Mouse (Mus musculus): Measurements from ENCODE around the gene Car11. TPM values are rescaled to one million over a fixed set of nuclear protein-coding genes. Genes with fewer than 3 reads are reported as not detected.

Car11 gene
- polyA plus RNA-seq, 1 experiment from 2014 or later: 8.8 TPM

DNA sequence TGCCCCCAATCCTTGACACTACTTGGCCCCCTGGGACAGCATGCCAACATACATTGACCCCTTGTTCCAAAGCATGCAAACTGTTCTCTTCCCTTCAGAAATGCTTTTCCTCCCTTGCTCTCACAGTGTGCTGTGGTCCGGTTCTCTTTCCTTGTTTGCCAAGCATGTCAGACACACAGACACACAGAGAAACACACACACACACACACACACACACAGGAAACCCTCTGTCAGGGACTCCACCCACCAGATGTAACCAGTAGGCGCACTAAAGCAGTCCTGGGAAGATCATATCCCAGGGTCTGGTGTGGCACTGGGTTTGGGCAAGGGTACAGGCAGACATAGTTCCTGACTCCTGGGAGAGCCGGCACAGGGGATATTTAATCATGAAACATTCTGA, 12.8 kb upstream of the Car11 start:
- DNase-seq (ENCODE audit: low spot score) (no peak), ATAC-seq (ENCODE audit: low FRiP score) (no peak)
- WGBS: 60% methylated on average over 3 of the region's 3 CpGs
- Histone ChIP-seq H3K4me1 (replicated peaks; ENCODE audit: control insufficient read depth, insufficient read depth, low read length) (peaks cover 3% of the 10 kb centered on the region), H3K4me3 (ENCODE audit: low read depth, low read length) (no peak overlapping the region), H3K27me3 (ENCODE audit: control insufficient read depth, insufficient read depth, low read length) (0 out of 2 replicates have a peak, but pooled peaks cover 3% of the 10 kb centered on the region), H3K9me3 (ENCODE audit: control insufficient read depth, low read length) (no peaks in the 10 kb centered on the region), H3K36me3 (ENCODE audit: control insufficient read depth, insufficient read depth, low read length) (no peaks in the 10 kb centered on the region), H3K9ac (ENCODE audit: low read depth, low read length) (no peak overlapping the region), H3K4me2 (replicated peaks; ENCODE audit: low read depth, low read length) (no peak overlapping the region), H3K27ac (ENCODE audit: low read depth, low read length) (no peak overlapping the region)

DNA sequence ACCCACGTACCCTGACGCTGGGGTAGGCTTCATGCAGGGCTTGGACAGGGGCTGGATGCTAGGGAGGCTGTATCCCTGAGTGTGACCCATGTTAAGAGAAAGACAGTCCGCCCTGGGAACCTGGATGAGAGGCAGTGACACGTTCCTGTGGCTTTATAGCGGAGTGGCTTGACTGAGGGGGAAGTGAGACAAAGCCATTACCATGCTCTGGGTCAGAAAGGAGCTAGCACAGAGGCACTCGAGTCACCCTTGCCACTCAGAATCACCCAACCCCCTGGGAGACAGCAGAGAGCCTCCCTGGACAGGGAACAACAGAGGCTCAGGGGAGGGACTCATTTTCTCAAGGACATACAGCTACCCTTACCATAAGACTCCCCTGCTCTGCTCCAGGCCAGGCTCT, 10.5 kb upstream of the Car11 start:
- no peak overlapping the region for H3K9ac ChIP-seq (ENCODE audit: low read depth, low read length)
- ATAC-seq (ENCODE audit: low FRiP score): no peak
- 0 out of 2 replicates have a peak, but pooled peaks cover 3% of the 10 kb centered on the region for H3K27me3 ChIP-seq (ENCODE audit: control insufficient read depth, insufficient read depth, low read length)
- no peak for DNase-seq (ENCODE audit: low spot score)
- H3K4me3 ChIP-seq (ENCODE audit: low read depth, low read length): no peak overlapping the region
- H3K4me1 ChIP-seq (replicated peaks; ENCODE audit: control insufficient read depth, insufficient read depth, low read length): peaks cover 3% of the 10 kb centered on the region
- 62% methylated on average over 6 of the region's 6 CpGs for WGBS
- H3K4me2 ChIP-seq (replicated peaks; ENCODE audit: low read depth, low read length): no peak overlapping the region
- no peak overlapping the region for H3K27ac ChIP-seq (ENCODE audit: low read depth, low read length)
- no peaks in the 10 kb centered on the region for H3K9me3 ChIP-seq (ENCODE audit: control insufficient read depth, low read length)
- H3K36me3 ChIP-seq (ENCODE audit: control insufficient read depth, insufficient read depth, low read length): no peaks in the 10 kb centered on the region

DNA sequence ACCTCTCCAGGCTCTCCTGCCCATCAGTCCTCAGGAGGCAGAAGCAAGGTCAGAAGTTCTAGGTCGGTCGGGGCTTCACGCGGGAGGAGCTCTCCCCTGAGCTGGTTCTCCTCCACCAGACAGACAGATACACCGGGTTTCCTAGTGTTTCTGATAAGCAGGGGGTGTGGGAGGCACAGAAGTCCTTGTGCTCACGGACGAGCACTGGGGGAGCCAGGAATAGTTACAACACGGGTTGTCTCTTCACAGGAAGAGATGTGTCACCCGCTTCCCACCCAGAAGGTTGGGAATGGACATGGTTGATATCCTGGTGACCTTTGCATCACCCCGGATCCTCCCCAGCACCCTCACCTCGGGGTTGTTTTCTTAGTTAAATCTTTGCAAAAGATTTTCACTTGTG, 9.8 kb upstream of the Car11 start:
- Histone ChIP-seq H3K4me1 (replicated peaks; ENCODE audit: control insufficient read depth, insufficient read depth, low read length) (peaks cover 3% of the 10 kb centered on the region), H3K4me2 (replicated peaks; ENCODE audit: low read depth, low read length) (no peak overlapping the region), H3K27me3 (ENCODE audit: control insufficient read depth, insufficient read depth, low read length) (0 out of 2 replicates have a peak, but pooled peaks cover 3% of the 10 kb centered on the region), H3K4me3 (ENCODE audit: low read depth, low read length) (no peak overlapping the region), H3K36me3 (ENCODE audit: control insufficient read depth, insufficient read depth, low read length) (no peaks in the 10 kb centered on the region), H3K9me3 (ENCODE audit: control insufficient read depth, low read length) (no peaks in the 10 kb centered on the region), H3K9ac (ENCODE audit: low read depth, low read length) (no peak overlapping the region), H3K27ac (ENCODE audit: low read depth, low read length) (no peak overlapping the region)
- DNase-seq (ENCODE audit: low spot score) (no peak), ATAC-seq (ENCODE audit: low FRiP score) (no peak)
- WGBS: 77% methylated on average over 11 of the region's 11 CpGs

DNA sequence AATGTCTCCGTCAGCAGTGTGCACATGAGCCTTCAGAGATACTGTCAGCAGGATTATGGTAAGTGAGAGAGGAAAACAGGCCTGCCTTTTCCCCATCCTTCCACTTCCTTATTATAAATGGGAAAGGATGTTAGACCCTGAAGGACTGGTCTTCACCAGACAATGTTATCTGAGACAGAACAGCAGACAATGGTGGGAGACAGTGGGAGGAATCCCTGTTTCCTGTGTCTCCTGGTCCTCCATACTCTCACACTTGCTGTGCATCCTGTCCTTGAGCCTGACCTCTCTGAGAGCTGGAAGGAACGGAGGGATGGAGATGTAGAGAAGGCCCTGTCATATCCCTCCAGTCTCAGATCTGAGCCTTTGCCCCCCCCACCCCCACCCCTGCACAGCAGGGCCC, 7.3 kb upstream of the Car11 start:
- Histone ChIP-seq H3K27ac (ENCODE audit: low read depth, low read length) (no peak overlapping the region), H3K4me3 (ENCODE audit: low read depth, low read length) (no peak overlapping the region), H3K36me3 (ENCODE audit: control insufficient read depth, insufficient read depth, low read length) (no peaks in the 10 kb centered on the region), H3K27me3 (ENCODE audit: control insufficient read depth, insufficient read depth, low read length) (0 out of 2 replicates have a peak, but pooled peaks cover 3% of the 10 kb centered on the region), H3K9ac (ENCODE audit: low read depth, low read length) (no peak overlapping the region), H3K4me1 (replicated peaks; ENCODE audit: control insufficient read depth, insufficient read depth, low read length) (no peaks in the 10 kb centered on the region), H3K4me2 (replicated peaks; ENCODE audit: low read depth, low read length) (no peak overlapping the region), H3K9me3 (ENCODE audit: control insufficient read depth, low read length) (no peaks in the 10 kb centered on the region)
- 76% methylated on average over 2 of the region's 2 CpGs for WGBS
- DNase-seq (ENCODE audit: low spot score) (no peak), ATAC-seq (ENCODE audit: low FRiP score) (no peak)

DNA sequence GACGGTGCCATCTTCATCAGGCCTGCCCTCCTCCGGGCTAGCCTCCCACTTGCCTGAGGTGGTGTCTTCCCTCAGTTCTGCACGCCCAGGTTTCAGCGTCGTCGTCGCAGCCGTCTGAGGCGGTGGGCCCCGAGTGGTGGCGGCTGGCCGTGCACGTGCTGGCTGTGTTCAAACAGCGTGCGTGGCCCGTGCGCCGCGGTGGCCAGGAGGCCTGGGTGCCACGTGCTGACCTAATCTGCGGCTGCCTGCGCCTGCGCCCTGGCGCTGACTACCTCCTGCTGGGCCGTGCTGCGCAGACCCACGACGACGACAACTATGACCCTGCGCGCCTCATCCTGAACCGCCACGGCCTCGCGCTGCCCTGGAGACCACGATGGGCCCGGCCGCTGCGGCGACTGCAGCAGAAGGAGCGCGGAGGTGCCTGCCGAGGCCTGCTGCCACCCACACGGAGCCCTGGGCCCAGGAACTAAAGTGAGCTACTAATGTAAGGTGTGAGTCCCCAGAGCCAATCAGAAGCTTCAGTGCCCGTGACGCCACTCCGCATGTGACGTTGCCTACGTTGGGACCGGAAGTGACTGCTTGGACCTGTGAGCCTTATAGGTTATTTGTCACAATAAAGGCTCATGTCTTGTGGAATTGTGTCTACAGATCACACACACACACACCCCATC, 5.6 kb upstream of the Car11 start, which contains the start of gene Sec1:
Sec1 (minus strand) TSS at position 482 of the 671 bp plus-strand sequence.
- DNase-seq (ENCODE audit: low spot score): no peak

DNA sequence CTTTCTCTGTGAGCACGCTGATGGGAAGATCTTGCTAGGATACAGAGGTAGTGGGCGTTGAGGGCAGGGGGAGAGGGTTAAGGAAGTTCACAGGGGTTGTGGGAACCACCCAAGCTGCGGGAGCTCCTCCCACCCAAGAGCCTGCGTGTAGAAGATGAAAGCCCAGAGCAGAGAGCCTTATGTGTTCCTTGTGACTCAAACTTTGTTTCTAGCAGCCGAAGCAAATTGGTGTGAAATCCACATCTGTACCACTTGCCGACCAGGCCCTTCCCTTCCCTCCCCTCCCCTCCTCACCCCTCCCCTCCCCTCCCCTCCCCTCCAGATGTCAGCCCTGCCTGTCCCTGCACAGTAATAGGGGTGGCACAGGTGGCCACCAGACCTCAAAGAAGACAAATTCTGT, 4.5 kb upstream of the Car11 start:
- ATAC-seq (ENCODE audit: low FRiP score): peak; percentile 72
- WGBS: 9% methylated on average over 6 of the region's 6 CpGs
- Histone ChIP-seq H3K4me2 (replicated peaks; ENCODE audit: low read depth, low read length) (no peak overlapping the region), H3K36me3 (ENCODE audit: control insufficient read depth, insufficient read depth, low read length) (no peaks in the 10 kb centered on the region), H3K9me3 (ENCODE audit: control insufficient read depth, low read length) (no peaks in the 10 kb centered on the region), H3K27me3 (ENCODE audit: control insufficient read depth, insufficient read depth, low read length) (peaks cover 18% of the 10 kb centered on the region), H3K9ac (ENCODE audit: low read depth, low read length) (no peak overlapping the region), H3K4me1 (replicated peaks; ENCODE audit: control insufficient read depth, insufficient read depth, low read length) (peaks cover 1% of the 10 kb centered on the region; the same call in 1 of the 2 replicates), H3K4me3 (ENCODE audit: low read depth, low read length) (no peak overlapping the region), H3K27ac (ENCODE audit: low read depth, low read length) (no peak overlapping the region)
- peak; percentile 45 for DNase-seq (ENCODE audit: low spot score)

More for the DNA sequence above, 5.6 kb upstream of the Car11 start, which contains the start of gene Sec1:
- H3K4me2 ChIP-seq (replicated peaks; ENCODE audit: low read depth, low read length): no peak within 1 kb of the TSS
- 0 out of 2 replicates have a peak within 1 kb of the TSS, but pooled peaks have one; percentile 11 for H3K27ac ChIP-seq (ENCODE audit: low read depth, low read length)
- no peak for ATAC-seq (ENCODE audit: low FRiP score)
- no peaks in the 10 kb centered on the region for H3K4me1 ChIP-seq (replicated peaks; ENCODE audit: control insufficient read depth, insufficient read depth, low read length)
- WGBS: 85% methylated on average over 50 of the region's 50 CpGs
- no peak within 1 kb of the TSS for H3K4me3 ChIP-seq (ENCODE audit: low read depth, low read length)
- no peaks in the 10 kb centered on the region for H3K36me3 ChIP-seq (ENCODE audit: control insufficient read depth, insufficient read depth, low read length)
- peaks cover 10% of the 10 kb centered on the region for H3K27me3 ChIP-seq (ENCODE audit: control insufficient read depth, insufficient read depth, low read length)
- H3K9ac ChIP-seq (ENCODE audit: low read depth, low read length): no peak within 1 kb of the TSS
- H3K9me3 ChIP-seq (ENCODE audit: control insufficient read depth, low read length): no peaks in the 10 kb centered on the region

DNA sequence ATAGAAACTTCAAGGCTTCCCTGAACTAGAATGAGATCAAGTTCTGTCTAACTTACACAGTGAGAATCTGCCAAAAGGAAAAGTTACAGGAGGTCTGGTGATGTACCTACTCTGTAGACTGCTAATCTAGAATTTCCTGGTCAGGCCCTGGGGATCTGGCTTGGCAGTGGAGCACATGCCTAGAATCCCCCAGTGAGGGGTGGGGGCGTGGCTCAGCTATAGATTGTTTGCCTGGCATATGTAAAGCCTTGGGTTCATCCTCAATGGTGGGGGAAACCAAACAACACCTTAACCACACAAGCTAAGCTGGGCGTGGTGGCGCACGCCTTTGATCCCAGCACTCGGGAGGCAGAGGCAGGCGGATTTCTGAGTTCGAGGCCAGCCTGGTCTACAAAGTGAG, 1.7 kb upstream of the Car11 start:
- H3K9ac ChIP-seq (ENCODE audit: low read depth, low read length): no peak overlapping the region
- no peak for ATAC-seq (ENCODE audit: low FRiP score)
- no peaks in the 10 kb centered on the region for H3K9me3 ChIP-seq (ENCODE audit: control insufficient read depth, low read length)
- H3K4me3 ChIP-seq (ENCODE audit: low read depth, low read length): no peak overlapping the region
- peaks cover 20% of the 10 kb centered on the region for H3K27me3 ChIP-seq (ENCODE audit: control insufficient read depth, insufficient read depth, low read length)
- H3K27ac ChIP-seq (ENCODE audit: low read depth, low read length): no peak overlapping the region
- H3K36me3 ChIP-seq (ENCODE audit: control insufficient read depth, insufficient read depth, low read length): no peaks in the 10 kb centered on the region
- 85% methylated on average over 7 of the region's 7 CpGs for WGBS
- H3K4me1 ChIP-seq (replicated peaks; ENCODE audit: control insufficient read depth, insufficient read depth, low read length): peaks cover 7% of the 10 kb centered on the region; the same call in 1 of the 2 replicates
- no peak for DNase-seq (ENCODE audit: low spot score)
- no peak overlapping the region for H3K4me2 ChIP-seq (replicated peaks; ENCODE audit: low read depth, low read length)

DNA sequence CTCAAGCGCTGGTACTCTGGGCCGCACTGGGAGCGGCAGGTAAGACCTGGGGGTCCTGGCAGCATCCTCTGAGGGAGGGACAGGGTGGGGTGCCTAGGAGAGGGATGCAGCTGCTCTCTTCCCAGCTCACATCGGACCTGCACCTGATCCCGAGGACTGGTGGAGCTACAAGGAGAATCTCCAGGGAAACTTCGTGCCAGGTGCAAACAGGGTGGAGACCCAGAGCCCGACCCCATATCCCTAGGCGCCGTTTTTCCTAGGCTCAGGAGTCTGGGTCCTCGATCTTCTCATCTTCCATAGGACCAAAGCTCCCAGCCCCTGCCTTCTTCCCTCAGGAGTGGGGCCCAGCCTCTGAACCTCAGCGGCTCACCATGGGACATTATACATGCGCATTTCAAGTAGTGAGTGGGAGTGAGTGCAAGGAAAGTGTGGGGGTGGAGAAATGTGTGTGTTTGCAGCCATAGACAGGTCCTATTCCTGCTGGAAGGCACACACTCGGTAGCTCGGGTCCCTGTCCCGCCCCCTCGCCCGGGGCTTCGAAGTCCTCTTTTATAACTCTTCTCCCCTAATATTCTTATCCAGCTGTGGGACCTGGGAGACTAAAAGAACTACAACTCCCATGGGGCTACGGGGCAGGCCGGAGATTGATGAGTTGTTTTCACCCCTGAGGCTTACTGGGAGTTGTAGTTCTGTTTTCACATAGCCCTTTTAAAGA, 815 bp downstream of the Car11 start:
- peak overlapping the region; percentile 29 for H3K9ac ChIP-seq (ENCODE audit: low read depth, low read length)
- H3K9me3 ChIP-seq (ENCODE audit: control insufficient read depth, low read length): no peaks in the 10 kb centered on the region
- peak overlapping the region; percentile 33 for H3K4me3 ChIP-seq (ENCODE audit: low read depth, low read length)
- WGBS: under 1% methylated on average over 17 of the region's 20 CpGs
- peaks cover 14% of the 10 kb centered on the region for H3K4me1 ChIP-seq (replicated peaks; ENCODE audit: control insufficient read depth, insufficient read depth, low read length)
- H3K27me3 ChIP-seq (ENCODE audit: control insufficient read depth, insufficient read depth, low read length): peaks cover 20% of the 10 kb centered on the region
- peak overlapping the region; percentile 58 for H3K4me2 ChIP-seq (replicated peaks; ENCODE audit: low read depth, low read length)
- peak; percentile 17; the same call in 1 of the 2 replicates for ATAC-seq (ENCODE audit: low FRiP score)
- DNase-seq (ENCODE audit: low spot score): peak; percentile 85
- no peak overlapping the region for H3K27ac ChIP-seq (ENCODE audit: low read depth, low read length)
- H3K36me3 ChIP-seq (ENCODE audit: control insufficient read depth, insufficient read depth, low read length): no peaks in the 10 kb centered on the region

Measured in hindbrain, embryonic 11.5 days (tissue).